Mouse (Mus musculus): ENCODE data around the gene Pex12.
"Not testable (repeated sequence)": the region's sequence is repeated elsewhere in the genome, so short reads cannot be mapped to it uniquely, and the experiment has no call there.

The Pex12 gene

DNA sequence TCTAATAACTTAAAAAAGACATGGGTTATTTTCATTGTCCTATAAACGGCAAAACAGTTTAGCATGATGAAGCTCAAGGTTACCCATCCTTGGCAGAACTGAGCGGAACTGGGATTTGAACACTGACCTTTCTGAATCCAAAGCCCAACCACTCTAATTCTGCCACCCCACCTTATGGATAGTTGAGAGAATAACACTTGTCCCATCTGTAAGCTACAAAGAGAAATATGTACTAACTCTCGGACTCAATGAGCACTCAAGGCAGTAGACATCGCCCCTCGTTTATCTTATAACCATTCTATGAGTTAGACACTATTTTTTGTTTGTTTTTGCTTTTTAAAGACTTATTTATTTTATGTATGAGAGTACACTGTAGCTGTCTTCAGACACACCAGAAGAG is 13.3 kb downstream of the Pex12 start:
- no peak for DNase-seq (ENCODE audit: low read depth, low spot score)

DNA sequence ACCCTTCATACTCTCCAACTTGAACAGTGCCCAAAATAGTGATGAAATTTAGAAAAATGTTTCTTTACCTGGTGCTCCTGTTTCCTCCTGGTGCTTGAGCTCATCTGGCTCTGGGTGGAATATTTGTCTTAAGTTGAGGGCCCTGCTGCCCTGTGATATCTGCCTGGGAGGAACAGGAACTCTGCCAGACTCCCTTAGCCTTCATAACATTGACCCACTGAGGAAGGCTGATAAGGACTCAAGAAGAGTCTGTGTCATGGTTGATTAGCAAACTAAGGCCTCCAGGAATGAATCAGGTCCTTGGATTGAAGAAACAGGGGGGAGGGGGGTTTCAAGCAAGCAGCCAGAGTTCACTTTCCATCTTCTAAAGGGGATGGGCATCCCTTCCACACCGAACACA is 15.8 kb downstream of the Pex12 start, which contains the start of gene Slfn14:
TSS of gene Slfn14 (minus strand) at position 161 of the 400 bp plus-strand sequence.
- no peak for DNase-seq (ENCODE audit: low read depth, low spot score)

DNA sequence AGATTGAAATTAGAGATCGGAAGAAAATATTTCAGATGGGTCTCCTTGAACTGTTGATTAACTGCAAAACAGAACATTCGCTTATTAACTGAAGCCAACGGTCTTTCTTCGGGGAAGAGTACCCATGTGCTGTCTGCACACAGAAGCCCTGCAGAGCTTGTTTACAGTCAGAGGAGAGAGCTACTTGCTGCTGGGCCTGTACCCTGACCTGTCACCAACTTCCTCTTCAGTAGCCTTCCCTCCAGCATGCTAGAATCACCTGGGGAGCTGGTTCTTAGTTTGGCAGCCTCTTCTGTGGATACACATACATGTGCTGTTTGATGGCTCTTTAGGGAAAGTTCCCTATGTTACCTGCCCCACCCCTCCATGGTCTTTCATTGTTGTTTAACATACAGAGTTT is 16.8 kb downstream of the Pex12 start:
- no peak for DNase-seq (ENCODE audit: low read depth, low spot score)

- DNase-seq (ENCODE audit: low read depth, low spot score), result no peak
Observed at GRCm38 (mm10) chr11:83282084-83282483, 20.3 kb downstream of the Pex12 start.

GRCm38 (mm10) chr11:83279691-83280090 is 22.7 kb downstream of the Pex12 start:
- no peak for DNase-seq (ENCODE audit: low read depth, low spot score)

- no peak for DNase-seq (ENCODE audit: low read depth, low spot score)
Observed at GRCm38 (mm10) chr11:83279024-83279423, 23.4 kb downstream of the Pex12 start.

DNA sequence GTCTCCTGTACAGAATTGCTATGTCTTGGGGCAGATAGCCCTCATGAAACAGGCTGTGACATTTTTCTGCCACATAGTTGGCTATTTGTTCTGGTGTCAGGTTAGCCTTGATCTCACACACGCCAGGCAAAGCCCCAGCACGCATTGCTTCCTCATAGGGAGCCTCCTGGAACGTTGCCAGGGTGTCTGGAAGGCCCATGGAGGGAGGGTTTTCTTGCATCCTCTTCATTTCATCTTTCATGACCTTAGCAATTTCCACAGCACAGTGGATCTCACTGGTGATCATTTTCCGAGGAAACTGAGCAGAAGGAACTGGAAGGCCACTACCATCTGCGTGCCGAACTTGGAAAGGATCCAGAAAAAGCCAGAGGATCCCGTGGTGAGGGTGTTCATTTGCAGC is 26.1 kb downstream of the Pex12 start:
- DNase-seq (ENCODE audit: low read depth, low spot score), result no peak

DNA sequence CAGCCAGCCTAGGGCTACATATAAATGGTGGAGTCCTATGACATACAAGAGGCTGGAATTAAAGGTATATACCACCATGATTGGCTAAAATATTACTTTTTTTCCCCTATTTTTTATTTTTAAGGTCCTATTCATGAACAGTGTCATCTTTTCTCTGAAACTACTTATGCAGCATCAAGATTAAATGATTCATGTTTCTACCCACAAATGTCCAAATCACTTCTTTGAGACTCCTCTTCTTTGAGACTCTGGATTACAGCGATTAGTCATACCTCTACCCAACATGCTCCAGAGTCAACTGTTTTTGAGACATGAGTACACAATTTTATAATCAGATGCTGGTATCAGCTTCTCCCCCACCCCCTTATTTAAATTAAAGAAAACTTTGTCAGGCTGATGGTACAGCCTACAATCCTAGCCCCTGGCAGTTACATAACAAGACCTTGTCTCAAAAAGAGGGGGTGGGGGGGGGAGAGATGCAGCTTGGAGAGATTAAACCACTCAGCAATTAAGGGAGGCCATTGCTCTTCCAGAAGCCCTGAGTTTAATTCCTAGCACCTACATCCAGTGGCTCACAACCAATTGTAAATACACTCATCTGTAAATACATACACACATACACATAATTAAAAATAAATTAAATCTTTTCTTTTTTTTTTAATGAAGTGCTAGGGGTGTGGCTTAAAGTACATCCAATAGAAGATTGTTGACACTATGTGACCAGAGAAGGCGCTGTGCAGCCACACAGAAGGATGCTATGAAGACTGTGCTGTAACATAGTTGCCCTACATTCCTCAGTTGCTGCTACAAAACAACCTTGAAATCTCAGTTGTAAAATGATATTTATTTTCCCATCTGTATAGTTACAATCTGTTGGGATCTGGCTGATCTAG is 30.2 kb downstream of the Pex12 start:
- peak; percentile 69 for DNase-seq (ENCODE audit: low read depth, low spot score)

- peak; percentile 88 for DNase-seq (ENCODE audit: low read depth, low spot score)
Observed at GRCm38 (mm10) chr11:83271151-83271950, 31.0 kb downstream of the Pex12 start.

DNA sequence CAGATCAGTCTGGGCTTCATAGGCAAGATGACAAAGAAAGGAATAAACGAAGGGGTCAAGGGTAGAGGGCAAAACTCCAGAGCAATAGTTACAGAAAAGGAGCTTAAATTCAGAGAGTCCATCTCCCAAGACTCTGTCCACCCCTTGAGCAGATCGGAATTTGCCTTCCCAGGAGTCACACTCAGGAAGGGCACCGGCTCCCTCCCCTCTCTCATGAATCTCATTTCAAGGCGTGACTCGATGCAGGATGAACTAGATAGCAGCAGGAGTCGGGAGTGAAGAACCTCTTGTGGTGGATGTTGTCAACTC is 31.6 kb downstream of the Pex12 start:
- no peak for DNase-seq (ENCODE audit: low read depth, low spot score)

GRCm38 (mm10) chr11:83263146-83263545 is 39.2 kb downstream of the Pex12 start:
- DNase-seq (ENCODE audit: low read depth, low spot score), result peak; percentile 33

GRCm38 (mm10) chr11:83262673-83263072 is 39.7 kb downstream of the Pex12 start:
- DNase-seq (ENCODE audit: low read depth, low spot score), result no peak

- DNase-seq (ENCODE audit: low read depth, low spot score), result not testable (repeated sequence)
Observed at GRCm38 (mm10) chr11:83257211-83257610, 45.2 kb downstream of the Pex12 start.

All from CD4-positive helper T cell, adult 2 months (primary cell).